Mouse (Mus musculus) liver, adult 2 months (tissue): ENCODE measurements around the gene Siva1. TPM values are rescaled to one million over a fixed set of nuclear protein-coding genes. Genes with fewer than 3 reads are reported as not detected.

ENCODE experiments used
- DNase-seq: peaks from one replicate; pipeline ENCODE4 v3.0.0-alpha.2; 2011; ENCODE audit warnings: low read depth, low spot score; ENCODE audit errors: extremely low read depth
- H3K27ac ChIP-seq: fragments of 200-500 bp; replicated peaks from 2 replicates; pipeline ENCODE4 v1.5.1; 2012; ENCODE audit warnings: low read depth, mild to moderate bottlenecking, control low read depth, inconsistent platforms, low read length; ENCODE audit not compliant: insufficient read depth
- H3K27me3 ChIP-seq: fragments of 200-500 bp; 2 replicates; pipeline ENCODE4 v1.6.1; 2012; ENCODE audit warnings: mild to moderate bottlenecking, moderate library complexity, low read length, inconsistent platforms; ENCODE audit not compliant: control insufficient read depth, insufficient read depth
- H3K36me3 ChIP-seq: fragments of 200-500 bp; 2 replicates; pipeline ENCODE4 v1.6.1; 2012; ENCODE audit warnings: low read length, inconsistent platforms; ENCODE audit not compliant: control insufficient read depth, insufficient read depth
- H3K4me1 ChIP-seq: fragments of 200-500 bp; 2 replicates; pipeline ENCODE4 v1.6.1; 2011; ENCODE audit warnings: low read length; ENCODE audit not compliant: control insufficient read depth, insufficient read depth
- H3K4me3 ChIP-seq: fragments of 200-500 bp; 2 replicates; pipeline ENCODE4 v1.5.1; 2011; ENCODE audit warnings: low read depth, mild to moderate bottlenecking, control low read depth, low read length, moderate library complexity; ENCODE audit not compliant: insufficient read depth
- H3K79me2 ChIP-seq: fragments of 200-500 bp; 2 replicates; pipeline ENCODE4 v1.6.1; 2012; ENCODE audit warnings: inconsistent platforms, mild to moderate bottlenecking, low read length, moderate library complexity; ENCODE audit not compliant: control insufficient read depth, insufficient read depth
- H3K9ac ChIP-seq: fragments of 200-500 bp; 2 replicates; pipeline ENCODE4 v1.6.1; 2012; ENCODE audit warnings: low read depth, mild to moderate bottlenecking, control low read depth, inconsistent platforms, low read length
- CTCF ChIP-seq: fragments of 200-500 bp; IDR thresholded peaks from 2 replicates; pipeline ENCODE4 v1.5.1; 2011; ENCODE audit warnings: low read depth, low read length, control low read depth
- POLR2A ChIP-seq: fragments of 200-500 bp; IDR thresholded peaks from 2 replicates; pipeline ENCODE4 v1.6.1; 2011; ENCODE audit warnings: low read length, control low read depth; ENCODE audit not compliant: insufficient read depth; ENCODE audit errors: extremely low read depth
- WGBS: fragments of 180-500 bp; shearing (Covaris S2); methylation state at CpG from one replicate; pipeline ENCODE4 v1.1.7; 2018; 5-methylcytosine and 5-hydroxymethylcytosine counted together
- polyA plus RNA-seq: library from polyadenylated mRNA; depleted of rRNA; stranded (reverse); fragments of >200 nt; gene quantifications from 2 replicates; pipeline ENCODE4 v1.2.3, GENCODE M21; 2012
- total RNA-seq: library from RNA; depleted of rRNA; stranded (reverse); fragments of >200 nt; gene quantifications from 2 replicates; pipeline ENCODE4 v1.2.3, GENCODE M21; 2014

Siva1 gene
- total and polyA plus RNA-seq, 2 experiments: 11.5 to 12.8 TPM

DNA sequence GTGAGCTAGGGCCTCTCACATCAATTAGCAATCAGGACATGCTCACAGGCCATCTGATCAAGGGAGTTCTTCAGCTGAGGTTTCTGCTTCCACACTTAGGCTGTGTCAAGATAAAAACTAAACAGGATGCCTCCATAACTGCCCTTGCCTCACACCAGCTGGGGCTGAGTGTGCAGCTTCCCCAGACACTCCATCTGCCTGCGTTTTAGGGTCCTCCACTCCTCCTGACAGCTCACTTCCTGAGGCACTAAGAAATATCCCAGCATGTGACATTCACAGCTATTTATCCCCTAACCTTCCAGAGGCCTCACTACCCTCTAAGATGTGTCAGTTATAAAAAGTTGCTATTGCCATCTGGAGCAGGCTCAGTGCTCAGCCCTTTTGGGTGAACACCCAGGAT is 13.0 kb upstream of the Siva1 start:
- H3K27me3 ChIP-seq: no peaks in the 10 kb centered on the region
- H3K36me3 ChIP-seq: no peaks in the 10 kb centered on the region
- 59% methylated on average over 1 of the region's 1 CpGs for WGBS
- TF ChIP-seq CTCF (no peak), POLR2A (no peak)
- H3K9ac ChIP-seq: no peak overlapping the region
- H3K79me2 ChIP-seq: no peaks in the 10 kb centered on the region
- no peak overlapping the region for H3K4me3 ChIP-seq
- H3K4me1 ChIP-seq: peaks cover 22% of the 10 kb centered on the region
- no peak for DNase-seq
- no peak overlapping the region for H3K27ac ChIP-seq

DNA sequence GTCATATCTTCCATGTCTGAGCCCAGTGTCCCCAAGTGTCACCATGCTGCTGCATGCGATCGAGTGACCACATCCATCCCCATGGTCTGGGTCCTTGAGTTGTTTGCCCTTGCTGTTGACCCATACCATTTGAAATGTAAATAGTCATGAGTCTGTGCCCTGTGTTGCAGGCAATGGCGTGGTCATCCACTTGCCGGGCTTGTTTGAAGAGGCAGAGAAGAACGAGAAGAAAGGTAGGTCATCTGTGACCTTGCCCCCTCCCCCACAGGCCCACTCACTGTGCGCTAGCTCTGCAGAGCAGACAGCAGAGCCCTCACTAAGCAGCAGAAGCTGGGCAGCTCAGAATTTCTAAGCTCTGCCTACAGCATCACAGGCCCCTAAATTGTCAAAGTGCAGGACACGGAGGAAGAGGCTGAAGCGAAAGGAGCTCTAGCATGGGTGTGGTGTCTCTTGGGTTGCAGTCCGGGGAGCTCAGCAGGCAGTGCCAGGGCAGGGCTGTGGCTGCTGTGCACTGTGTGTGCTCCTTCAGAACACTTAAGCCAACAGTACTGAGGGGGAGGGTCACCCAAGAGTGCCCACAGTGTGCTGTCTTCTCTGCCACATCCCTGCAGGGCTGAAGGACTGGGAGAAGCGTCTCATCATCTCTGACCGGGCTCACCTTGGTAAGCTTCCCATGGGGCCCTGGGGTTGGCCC is 12.2 kb upstream of the Siva1 start:
- no peaks in the 10 kb centered on the region for H3K79me2 ChIP-seq

DNA sequence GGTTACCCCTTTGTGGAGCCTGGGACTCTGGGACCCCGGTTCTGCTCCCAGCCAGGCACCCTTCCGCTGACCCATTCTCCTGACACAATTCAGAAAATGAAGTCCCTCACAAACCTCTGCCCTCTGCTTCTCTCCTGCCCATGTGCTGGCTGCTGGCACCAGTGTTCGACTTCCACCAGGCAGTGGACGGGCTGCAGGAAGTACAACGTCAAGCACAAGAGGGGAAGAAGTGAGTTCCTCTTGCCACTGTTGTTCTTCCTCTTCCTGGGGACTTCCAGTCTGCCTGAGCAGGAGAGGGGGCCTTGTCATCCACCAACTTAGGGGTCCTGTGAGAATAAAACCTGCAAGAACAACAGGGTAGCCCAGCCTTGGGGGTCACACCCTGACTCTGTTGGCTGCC is 11.6 kb upstream of the Siva1 start:
- no peak overlapping the region; the same call in 1 of the 2 replicates for H3K27ac ChIP-seq

More for the DNA sequence above, 12.2 kb upstream of the Siva1 start:
- WGBS: 71% methylated on average over 11 of the region's 11 CpGs
- no peak for DNase-seq
- no peak overlapping the region for H3K9ac ChIP-seq
- H3K4me3 ChIP-seq: no peak overlapping the region
- peaks cover 22% of the 10 kb centered on the region for H3K4me1 ChIP-seq
- no peaks in the 10 kb centered on the region for H3K36me3 ChIP-seq
- H3K27me3 ChIP-seq: no peaks in the 10 kb centered on the region
- TF ChIP-seq CTCF (no peak), POLR2A (no peak)
- H3K27ac ChIP-seq: no peak overlapping the region; the same call in 1 of the 2 replicates

DNA sequence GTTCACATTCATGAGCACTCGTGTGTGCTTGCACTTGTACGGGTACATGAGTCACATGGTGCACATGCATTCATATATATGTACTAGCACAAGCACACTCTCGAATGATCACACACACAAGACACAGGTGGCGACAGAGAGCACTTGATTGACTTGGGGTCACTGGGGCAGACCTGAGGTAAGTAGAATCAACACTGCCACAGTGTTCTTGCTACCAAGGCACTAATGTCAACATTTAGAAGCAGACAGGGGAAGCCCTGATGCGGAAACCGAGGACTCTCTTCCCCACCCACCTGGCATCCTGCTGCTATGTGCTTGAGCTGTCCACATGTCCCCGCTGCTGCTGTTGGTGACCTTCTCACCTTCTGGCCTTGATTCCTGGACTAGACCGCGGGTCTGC is 10.8 kb upstream of the Siva1 start:
- peak; percentile 42 for DNase-seq
- Histone ChIP-seq H3K4me1 (peaks cover 22% of the 10 kb centered on the region), H3K27ac (no peak overlapping the region), H3K79me2 (no peaks in the 10 kb centered on the region), H3K27me3 (no peaks in the 10 kb centered on the region), H3K9ac (no peak overlapping the region), H3K36me3 (no peaks in the 10 kb centered on the region), H3K4me3 (no peak overlapping the region)
- WGBS: 36% methylated on average over 9 of the region's 9 CpGs
- TF ChIP-seq POLR2A (no peak), CTCF (no peak; the same call in 1 of the 2 replicates)

More for the DNA sequence above, 11.6 kb upstream of the Siva1 start:
- Histone ChIP-seq H3K4me3 (no peak overlapping the region), H3K36me3 (no peaks in the 10 kb centered on the region), H3K79me2 (no peaks in the 10 kb centered on the region), H3K27me3 (no peaks in the 10 kb centered on the region), H3K9ac (no peak overlapping the region), H3K4me1 (peaks cover 22% of the 10 kb centered on the region)
- no peak for TF ChIP-seq POLR2A
- TF ChIP-seq CTCF: no peak
- 75% methylated on average over 5 of the region's 5 CpGs for WGBS
- DNase-seq: no peak

DNA sequence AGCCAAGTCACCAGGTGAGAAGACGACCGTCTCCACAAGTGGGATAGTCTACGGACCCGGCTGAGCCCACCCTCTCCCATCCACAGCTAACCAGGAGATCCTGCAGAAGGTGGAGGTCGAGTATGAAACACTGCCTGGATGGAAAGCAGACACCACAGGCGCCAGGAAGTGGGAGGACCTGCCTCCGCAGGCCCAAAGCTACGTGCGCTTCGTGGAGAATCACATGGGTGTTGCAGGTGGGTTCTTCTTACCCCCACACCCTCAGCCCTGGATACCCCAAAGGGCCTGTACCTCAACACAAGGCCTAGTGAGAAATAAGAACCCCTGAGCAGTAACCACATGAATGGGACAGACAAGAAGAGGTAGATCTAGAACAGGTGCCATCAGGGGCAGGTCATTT is 5.0 kb upstream of the Siva1 start:
- Histone ChIP-seq H3K27ac (no peak overlapping the region), H3K79me2 (no peaks in the 10 kb centered on the region), H3K4me1 (peaks cover 9% of the 10 kb centered on the region), H3K9ac (no peak overlapping the region), H3K4me3 (no peak overlapping the region), H3K27me3 (no peaks in the 10 kb centered on the region), H3K36me3 (no peaks in the 10 kb centered on the region)
- 94% methylated on average over 10 of the region's 10 CpGs for whole genome bisulfite sequencing
- TF ChIP-seq CTCF (no peak), POLR2A (no peak)
- no peak for DNase-seq

DNA sequence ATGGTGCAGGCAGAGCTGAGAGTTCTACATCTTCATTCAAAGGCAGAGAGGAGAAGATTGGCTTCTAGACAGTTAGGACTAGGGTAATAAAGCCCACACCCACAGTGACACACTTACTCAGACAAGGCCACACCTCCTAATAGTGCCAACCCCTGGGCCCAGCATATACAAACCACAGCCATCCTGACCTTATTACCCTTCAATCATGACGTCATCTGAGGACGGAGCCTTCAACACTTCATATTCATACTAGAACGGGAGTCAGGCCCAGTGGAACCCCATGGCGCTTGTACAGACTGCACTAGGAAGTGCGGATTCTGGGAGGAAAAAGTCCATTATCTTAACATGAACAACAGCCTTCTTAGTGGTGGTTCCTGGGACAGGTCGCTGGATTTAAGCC is 1.4 kb upstream of the Siva1 start:
- no peak for DNase-seq
- Histone ChIP-seq H3K4me1 (peaks cover 13% of the 10 kb centered on the region), H3K36me3 (no peaks in the 10 kb centered on the region), H3K27ac (no peak overlapping the region), H3K79me2 (no peaks in the 10 kb centered on the region), H3K9ac (no peak overlapping the region), H3K27me3 (no peaks in the 10 kb centered on the region), H3K4me3 (no peak overlapping the region)
- WGBS: 91% methylated on average over 6 of the region's 6 CpGs
- no peak for TF ChIP-seq POLR2A
- TF ChIP-seq CTCF: no peak
